Mouse (Mus musculus): ENCODE measurements around the gene Utp15. TPM values are rescaled to one million over a fixed set of nuclear protein-coding genes. Genes with fewer than 3 reads are reported as not detected.

The Utp15 gene
- total and polyA plus RNA-seq, 2 experiments: 2.4 to 6.4 TPM

- Histone ChIP-seq H3K4me1 (ENCODE audit: control insufficient read depth, insufficient read depth, low read length) (no peaks in the 10 kb centered on the region), H3K36me3 (ENCODE audit: control insufficient read depth, insufficient read depth, low read length) (peaks cover 31% of the 10 kb centered on the region), H3K27me3 (ENCODE audit: control insufficient read depth, insufficient read depth, low read length) (no peaks in the 10 kb centered on the region), H3K9ac (ENCODE audit: low read depth, low read length) (no peak overlapping the region), H3K4me3 (ENCODE audit: insufficient read depth, low read depth, low read length) (no peak overlapping the region), H3K27ac (replicated peaks; ENCODE audit: insufficient read depth, low read depth, low read length) (no peak overlapping the region), H3K79me2 (ENCODE audit: control insufficient read depth, insufficient read depth, low read length) (no peaks in the 10 kb centered on the region)
- 74% methylated on average over 4 of the region's 4 CpGs for WGBS
- DNase-seq (ENCODE audit: extremely low read depth, low read depth, low spot score): no peak
- TF ChIP-seq POLR2A (IDR thresholded peaks at IDR 0.05; ENCODE audit: extremely low read depth, insufficient read depth, low read length): no peak
- no peak for TF ChIP-seq CTCF (IDR thresholded peaks at IDR 0.05; ENCODE audit: low read depth, low read length)
Measured at GRCm38 (mm10) chr13:98275646-98276045, 12.8 kb upstream of the Utp15 start.

- Histone ChIP-seq H3K79me2 (ENCODE audit: control insufficient read depth, insufficient read depth, low read length) (no peaks in the 10 kb centered on the region), H3K4me3 (ENCODE audit: insufficient read depth, low read depth, low read length) (no peak overlapping the region), H3K27me3 (ENCODE audit: control insufficient read depth, insufficient read depth, low read length) (no peaks in the 10 kb centered on the region), H3K4me1 (ENCODE audit: control insufficient read depth, insufficient read depth, low read length) (no peaks in the 10 kb centered on the region), H3K36me3 (ENCODE audit: control insufficient read depth, insufficient read depth, low read length) (peaks cover 36% of the 10 kb centered on the region), H3K9ac (ENCODE audit: low read depth, low read length) (no peak overlapping the region), H3K27ac (replicated peaks; ENCODE audit: insufficient read depth, low read depth, low read length) (no peak overlapping the region)
- TF ChIP-seq POLR2A (IDR thresholded peaks at IDR 0.05; ENCODE audit: extremely low read depth, insufficient read depth, low read length) (no peak), CTCF (IDR thresholded peaks at IDR 0.05; ENCODE audit: low read depth, low read length) (no peak)
- 94% methylated on average over 9 of the region's 9 CpGs for WGBS
- no peak for DNase-seq (ENCODE audit: extremely low read depth, low read depth, low spot score)
Measured at GRCm38 (mm10) chr13:98274023-98274422, 11.2 kb upstream of the Utp15 start.

- H3K4me1 ChIP-seq (ENCODE audit: control insufficient read depth, insufficient read depth, low read length): peaks cover 13% of the 10 kb centered on the region
- WGBS: 46% methylated on average over 5 of the region's 5 CpGs
- H3K27ac ChIP-seq (replicated peaks; ENCODE audit: insufficient read depth, low read depth, low read length): no peak overlapping the region
- H3K4me3 ChIP-seq (ENCODE audit: insufficient read depth, low read depth, low read length): peak overlapping the region; percentile 14; the same call in 1 of the 2 replicates
- peaks cover 25% of the 10 kb centered on the region for H3K36me3 ChIP-seq (ENCODE audit: control insufficient read depth, insufficient read depth, low read length)
- no peak overlapping the region for H3K9ac ChIP-seq (ENCODE audit: low read depth, low read length)
- H3K27me3 ChIP-seq (ENCODE audit: control insufficient read depth, insufficient read depth, low read length): no peaks in the 10 kb centered on the region
- DNase-seq (ENCODE audit: extremely low read depth, low read depth, low spot score): no peak
- TF ChIP-seq POLR2A (IDR thresholded peaks at IDR 0.05; ENCODE audit: extremely low read depth, insufficient read depth, low read length) (no peak), CTCF (IDR thresholded peaks at IDR 0.05; ENCODE audit: low read depth, low read length) (no peak)
- H3K79me2 ChIP-seq (ENCODE audit: control insufficient read depth, insufficient read depth, low read length): peaks cover 6% of the 10 kb centered on the region
Measured at GRCm38 (mm10) chr13:98264111-98264510, 1.3 kb upstream of the Utp15 start.

- Histone ChIP-seq H3K9ac (ENCODE audit: low read depth, low read length) (peak overlapping the region; percentile 88), H3K27me3 (ENCODE audit: control insufficient read depth, insufficient read depth, low read length) (no peaks in the 10 kb centered on the region), H3K4me1 (ENCODE audit: control insufficient read depth, insufficient read depth, low read length) (peaks cover 13% of the 10 kb centered on the region), H3K36me3 (ENCODE audit: control insufficient read depth, insufficient read depth, low read length) (peaks cover 26% of the 10 kb centered on the region), H3K79me2 (ENCODE audit: control insufficient read depth, insufficient read depth, low read length) (peaks cover 6% of the 10 kb centered on the region), H3K4me3 (ENCODE audit: insufficient read depth, low read depth, low read length) (peak overlapping the region; percentile 97), H3K27ac (replicated peaks; ENCODE audit: insufficient read depth, low read depth, low read length) (peak overlapping the region; percentile 82)
- DNase-seq (ENCODE audit: extremely low read depth, low read depth, low spot score): no peak
- TF ChIP-seq POLR2A (IDR thresholded peaks at IDR 0.05; ENCODE audit: extremely low read depth, insufficient read depth, low read length): no peak
- TF ChIP-seq CTCF (IDR thresholded peaks at IDR 0.05; ENCODE audit: low read depth, low read length): no peak
- under 1% methylated on average over 16 of the region's 16 CpGs for WGBS
Measured at GRCm38 (mm10) chr13:98263458-98263987, 682 bp upstream of the Utp15 start.

- Histone ChIP-seq H3K79me2 (ENCODE audit: control insufficient read depth, insufficient read depth, low read length) (no peaks in the 10 kb centered on the region), H3K4me3 (ENCODE audit: insufficient read depth, low read depth, low read length) (no peak overlapping the region), H3K4me1 (ENCODE audit: control insufficient read depth, insufficient read depth, low read length) (no peaks in the 10 kb centered on the region), H3K36me3 (ENCODE audit: control insufficient read depth, insufficient read depth, low read length) (peaks cover 64% of the 10 kb centered on the region), H3K27ac (replicated peaks; ENCODE audit: insufficient read depth, low read depth, low read length) (no peak overlapping the region), H3K9ac (ENCODE audit: low read depth, low read length) (no peak overlapping the region), H3K27me3 (ENCODE audit: control insufficient read depth, insufficient read depth, low read length) (no peaks in the 10 kb centered on the region)
- WGBS: 86% methylated on average over 9 of the region's 9 CpGs
- no peak for TF ChIP-seq POLR2A (IDR thresholded peaks at IDR 0.05; ENCODE audit: extremely low read depth, insufficient read depth, low read length)
- no peak for TF ChIP-seq CTCF (IDR thresholded peaks at IDR 0.05; ENCODE audit: low read depth, low read length)
- no peak for DNase-seq (ENCODE audit: extremely low read depth, low read depth, low spot score)
Measured at GRCm38 (mm10) chr13:98254921-98255320, 7.9 kb downstream of the Utp15 start.

- H3K36me3 ChIP-seq (ENCODE audit: control insufficient read depth, insufficient read depth, low read length): peaks cover 40% of the 10 kb centered on the region
- H3K4me3 ChIP-seq (ENCODE audit: insufficient read depth, low read depth, low read length): no peak overlapping the region
- 92% methylated on average over 10 of the region's 10 CpGs for WGBS
- no peaks in the 10 kb centered on the region for H3K27me3 ChIP-seq (ENCODE audit: control insufficient read depth, insufficient read depth, low read length)
- no peak overlapping the region for H3K9ac ChIP-seq (ENCODE audit: low read depth, low read length)
- DNase-seq (ENCODE audit: extremely low read depth, low read depth, low spot score): no peak
- H3K4me1 ChIP-seq (ENCODE audit: control insufficient read depth, insufficient read depth, low read length): no peaks in the 10 kb centered on the region
- H3K79me2 ChIP-seq (ENCODE audit: control insufficient read depth, insufficient read depth, low read length): no peaks in the 10 kb centered on the region
- TF ChIP-seq POLR2A (IDR thresholded peaks at IDR 0.05; ENCODE audit: extremely low read depth, insufficient read depth, low read length): no peak
- TF ChIP-seq CTCF (IDR thresholded peaks at IDR 0.05; ENCODE audit: low read depth, low read length): no peak
- H3K27ac ChIP-seq (replicated peaks; ENCODE audit: insufficient read depth, low read depth, low read length): no peak overlapping the region
Measured at GRCm38 (mm10) chr13:98249594-98249993, 13.2 kb downstream of the Utp15 start.
